Mouse (Mus musculus) intestine, postnatal 0 days (tissue): ENCODE results near the gene Fam43a. TPM values are rescaled to one million over a fixed set of nuclear protein-coding genes. Genes with fewer than 3 reads are reported as not detected.

Source experiments
- ATAC-seq: fragments of 200-750 bp; cut with Nextera tagmentation; 2 replicates; pipeline ENCODE4 v1.8.0; 2017; ENCODE audit warnings: mild to moderate bottlenecking, moderate TSS enrichment, moderate library complexity
- H3K27ac ChIP-seq: fragments of 300-500 bp; sonication (generic); 2 replicates; pipeline ENCODE4 v1.5.1; 2014; ENCODE audit warnings: mild to moderate bottlenecking, low read depth, low read length, moderate library complexity
- H3K27me3 ChIP-seq: fragments of 300-500 bp; sonication (generic); replicated peaks from 2 replicates; pipeline ENCODE4 v1.6.1; 2014; ENCODE audit warnings: low read length, mixed read lengths; ENCODE audit not compliant: control insufficient read depth, insufficient read depth
- H3K36me3 ChIP-seq: fragments of 300-500 bp; sonication (generic); 2 replicates; pipeline ENCODE4 v1.6.1; 2014; ENCODE audit warnings: mild to moderate bottlenecking, moderate library complexity; ENCODE audit not compliant: control insufficient read depth, insufficient read depth
- H3K4me1 ChIP-seq: fragments of 300-500 bp; sonication (generic); replicated peaks from 2 replicates; pipeline ENCODE4 v1.6.1; 2014; ENCODE audit warnings: antibody characterized with exemption, low read length, mixed read lengths; ENCODE audit not compliant: control insufficient read depth, insufficient read depth
- H3K4me2 ChIP-seq: fragments of 300-500 bp; sonication (generic); replicated peaks from 2 replicates; pipeline ENCODE4 v1.6.1; 2014; ENCODE audit warnings: low read depth, mild to moderate bottlenecking, moderate library complexity
- H3K4me3 ChIP-seq: fragments of 300-500 bp; sonication (generic); 2 replicates; pipeline ENCODE4 v1.5.1; 2014; ENCODE audit warnings: low read depth, low read length
- H3K9ac ChIP-seq: fragments of 300-500 bp; sonication (generic); 2 replicates; pipeline ENCODE4 v1.6.1; 2014; ENCODE audit warnings: mild to moderate bottlenecking, low read depth, low read length
- H3K9me3 ChIP-seq: fragments of 300-500 bp; sonication (generic); 2 replicates; pipeline ENCODE4 v1.6.1; 2016; ENCODE audit warnings: mixed run types; ENCODE audit not compliant: control insufficient read depth
- CTCF ChIP-seq: sonication (generic); IDR thresholded peaks from 2 replicates; pipeline ENCODE4 v1.5.1; 2016; ENCODE audit warnings: low read depth, mild to moderate bottlenecking, control low read depth, antibody characterized with exemption, moderate library complexity
- WGBS: fragments of 180-500 bp; shearing (Covaris S2); extraction: QIAGEN DNeasy Blood & Tissue Kit; methylation state at CpG from one replicate; pipeline ENCODE4 v1.1.7; 2014; 5-methylcytosine and 5-hydroxymethylcytosine counted together
- polyA plus RNA-seq: library from polyadenylated mRNA; unstranded; fragments of >200 nt; fragmentation: Nextera tagmentation; extraction: Ambion mirVana; gene quantifications from 2 replicates; pipeline ENCODE4 v1.2.1, GENCODE M21; 2015

Gene Fam43a
- polyA plus RNA-seq, 1 experiment from 2014 or later, result 5.9 TPM

- peak overlapping the region; percentile 93 for H3K4me2 ChIP-seq
- H3K9ac ChIP-seq, result peak overlapping the region; percentile 67; the same call in 1 of the 2 replicates
- 0 out of 2 replicates have a peak, but pooled peaks have one; percentile 5 for ATAC-seq
- H3K27me3 ChIP-seq, result peaks cover 23% of the 10 kb centered on the region
- H3K9me3 ChIP-seq, result no peaks in the 10 kb centered on the region
- WGBS, result under 1% methylated on average over 53 of the region's 53 CpGs
- no peak for TF ChIP-seq CTCF
- no peaks in the 10 kb centered on the region for H3K4me1 ChIP-seq
- H3K36me3 ChIP-seq, result no peaks in the 10 kb centered on the region
- peak overlapping the region; percentile 68 for H3K4me3 ChIP-seq
- no peak overlapping the region; the same call in 1 of the 2 replicates for H3K27ac ChIP-seq
These were observed 1.0 kb downstream of the Fam43a start for GRCm38 (mm10) chr16:30600431-30601045.

GRCm38 (mm10) chr16:30601046-30601832 lies 1.7 kb downstream of the Fam43a start:
- no peak for ATAC-seq
- Histone ChIP-seq H3K27ac (no peak overlapping the region), H3K4me2 (peak overlapping the region; percentile 93), H3K4me1 (no peaks in the 10 kb centered on the region), H3K4me3 (peak overlapping the region; percentile 68), H3K9ac (no peak overlapping the region), H3K27me3 (peaks cover 19% of the 10 kb centered on the region), H3K36me3 (no peaks in the 10 kb centered on the region), H3K9me3 (no peaks in the 10 kb centered on the region)
- 19% methylated on average over 42 of the region's 42 CpGs for WGBS
- peak; percentile 71 for TF ChIP-seq CTCF

- no peak for ATAC-seq
- peak overlapping the region; percentile 68; the same call in 1 of the 2 replicates for H3K4me3 ChIP-seq
- no peaks in the 10 kb centered on the region for H3K4me1 ChIP-seq
- H3K36me3 ChIP-seq, result no peaks in the 10 kb centered on the region
- WGBS, result 55% methylated on average over 7 of the region's 7 CpGs
- H3K9me3 ChIP-seq, result no peaks in the 10 kb centered on the region
- H3K27ac ChIP-seq, result no peak overlapping the region
- no peak for TF ChIP-seq CTCF
- H3K27me3 ChIP-seq, result peaks cover 19% of the 10 kb centered on the region
- H3K9ac ChIP-seq, result no peak overlapping the region
- peak overlapping the region; percentile 93 for H3K4me2 ChIP-seq
These were observed 2.4 kb downstream of the Fam43a start for GRCm38 (mm10) chr16:30601946-30602345.

GRCm38 (mm10) chr16:30602684-30603530 lies 3.4 kb downstream of the Fam43a start:
- H3K4me2 ChIP-seq, result peak overlapping the region; percentile 93; the same call in 1 of the 2 replicates
- H3K27me3 ChIP-seq, result peaks cover 19% of the 10 kb centered on the region
- no peak overlapping the region for H3K27ac ChIP-seq
- no peak overlapping the region for H3K4me3 ChIP-seq
- H3K9ac ChIP-seq, result no peak overlapping the region
- no peak for TF ChIP-seq CTCF
- H3K9me3 ChIP-seq, result no peaks in the 10 kb centered on the region
- no peaks in the 10 kb centered on the region for H3K36me3 ChIP-seq
- ATAC-seq, result no peak
- H3K4me1 ChIP-seq, result no peaks in the 10 kb centered on the region
- 55% methylated on average over 18 of the region's 18 CpGs for WGBS

- no peak for TF ChIP-seq CTCF
- Histone ChIP-seq H3K27me3 (peaks cover 19% of the 10 kb centered on the region), H3K9ac (no peak overlapping the region), H3K4me1 (no peaks in the 10 kb centered on the region), H3K27ac (no peak overlapping the region), H3K4me2 (no peak overlapping the region), H3K36me3 (no peaks in the 10 kb centered on the region), H3K9me3 (no peaks in the 10 kb centered on the region), H3K4me3 (no peak overlapping the region)
- 74% methylated on average over 9 of the region's 9 CpGs for WGBS
- ATAC-seq, result no peak
These were observed 4.0 kb downstream of the Fam43a start for GRCm38 (mm10) chr16:30603531-30603842.
